Mouse (Mus musculus) liver, embryonic 14 days (tissue): Measurements from ENCODE around the gene Spag17. TPM values are rescaled to one million over a fixed set of nuclear protein-coding genes. Genes with fewer than 3 reads are reported as not detected.

Source experiments
- polyA plus RNA-seq: library from polyadenylated mRNA; depleted of rRNA; stranded (reverse); fragments of >200 nt; gene quantifications from 2 replicates; pipeline ENCODE4 v1.2.3, GENCODE M21; 2012; rRNA removed

Spag17 gene
- 0.03 and 0.12 TPM in 2 replicates for polyA plus RNA-seq

GRCm38 (mm10) chr3:99885187-99885811 is at the start of gene Spag17:
Spag17 (plus strand) TSS chr3:99885406.

GRCm38 (mm10) chr3:100162315-100163105 is 277.3 kb downstream of the Spag17 start, which contains the start of the genes Gdap2 and Wdr3:
Gdap2 (plus strand) TSS chr3:100162381.
Wdr3 (minus strand) TSS chr3:100162407.

